Mouse (Mus musculus): Measurements from ENCODE around the gene S1pr5. TPM values are rescaled to one million over a fixed set of nuclear protein-coding genes. Genes with fewer than 3 reads are reported as not detected.
"Not testable (repeated sequence)": the region's sequence is repeated elsewhere in the genome, so short reads cannot be mapped to it uniquely, and the experiment has no call there.

Gene S1pr5
- total RNA-seq, 2 experiments from 2014 or later: 0.99 TPM; not detected in 1

DNA sequence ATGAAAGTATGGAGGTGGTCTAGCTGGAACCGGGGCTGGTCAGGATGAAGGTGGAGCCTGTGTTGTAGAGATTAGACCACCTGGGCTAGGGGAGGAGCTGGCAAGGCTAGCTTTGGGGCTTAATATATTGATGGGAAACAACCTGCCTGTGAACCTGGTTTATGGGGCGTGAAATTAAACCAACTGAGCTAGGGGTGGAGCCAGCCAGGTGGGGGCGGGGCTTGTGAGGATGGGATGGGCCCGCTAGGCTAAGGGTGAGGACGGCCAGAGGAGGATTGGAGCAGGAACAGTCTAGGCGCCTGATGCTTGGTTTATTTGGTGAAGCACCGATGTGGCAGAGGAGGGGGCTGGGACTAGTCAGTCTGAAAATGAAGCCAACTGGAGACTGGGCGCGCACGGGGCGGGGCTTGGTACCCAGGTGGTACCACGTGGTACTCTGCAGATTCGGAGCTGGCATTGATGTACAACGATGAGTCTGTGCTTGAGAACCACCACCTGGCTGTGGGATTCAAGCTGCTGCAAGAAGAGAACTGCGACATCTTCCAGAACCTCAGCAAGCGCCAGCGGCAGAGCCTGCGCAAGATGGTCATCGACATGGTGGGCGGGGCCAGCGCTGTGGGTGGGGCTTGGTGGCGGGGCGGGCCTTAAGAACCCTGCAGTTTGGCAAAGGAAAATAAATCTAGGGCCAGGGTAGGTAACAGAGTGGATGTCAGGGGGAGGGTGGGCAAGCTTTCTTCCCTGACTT, 43.5 kb downstream of the S1pr5 start:
- DNase-seq: no peak

DNA sequence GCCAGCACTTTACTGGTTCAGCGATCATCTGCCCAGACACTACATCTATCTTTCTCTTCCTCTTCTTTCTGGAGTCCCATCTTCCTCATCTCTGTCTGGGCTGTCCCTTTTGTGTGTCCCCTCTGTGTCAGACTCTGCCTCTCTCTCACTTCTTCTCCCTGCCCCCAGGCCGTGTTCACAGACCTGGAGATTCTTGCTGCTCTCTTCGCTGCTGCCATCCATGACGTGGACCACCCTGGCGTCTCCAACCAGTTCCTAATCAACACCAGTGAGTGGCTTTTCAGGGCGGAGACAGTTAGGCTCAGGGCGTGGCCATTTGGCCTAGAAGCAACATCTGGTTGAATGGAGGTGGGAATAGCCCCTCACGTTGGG, 44.1 kb downstream of the S1pr5 start:
- DNase-seq: no peak

DNA sequence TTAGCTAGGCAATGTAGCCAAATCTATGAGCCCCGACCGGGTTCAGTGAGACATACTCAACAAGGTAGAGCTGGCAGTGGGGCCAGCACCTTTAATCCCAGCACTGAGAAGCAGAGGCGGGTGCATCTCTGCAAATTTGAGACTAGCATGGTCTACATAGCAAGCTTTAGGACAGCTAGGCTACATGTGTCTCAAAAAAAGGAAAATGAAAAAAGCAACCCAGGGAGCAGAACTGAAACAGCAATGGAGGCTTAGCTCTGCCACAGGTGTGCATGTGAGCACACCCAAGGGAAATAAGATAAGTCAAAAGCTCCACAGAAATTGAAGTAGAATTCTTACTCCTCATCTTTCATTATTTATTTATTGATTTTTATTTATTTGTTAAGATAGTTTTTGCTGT, 49.3 kb downstream of the S1pr5 start:
- no peak for DNase-seq

DNA sequence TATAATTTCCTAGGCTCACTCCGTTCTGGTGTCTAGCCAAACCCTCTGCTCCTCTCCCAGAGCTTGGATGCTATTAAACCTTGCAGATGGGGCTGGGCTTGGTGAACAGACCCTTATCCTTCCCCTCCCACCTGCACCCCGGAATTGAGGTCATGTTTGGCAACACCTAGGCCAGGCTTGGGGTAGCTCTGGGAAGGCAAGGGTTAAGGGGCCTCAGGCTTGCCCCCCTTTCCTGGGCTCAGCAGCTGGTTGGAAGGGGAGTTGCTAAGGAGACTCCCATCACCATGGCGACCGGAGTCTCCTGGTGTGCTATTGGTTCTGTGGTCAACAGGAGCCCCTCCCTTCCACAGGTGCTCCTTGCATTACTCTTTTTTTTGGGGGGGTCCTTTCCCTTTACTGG, 50.3 kb downstream of the S1pr5 start:
- DNase-seq: no peak

DNA sequence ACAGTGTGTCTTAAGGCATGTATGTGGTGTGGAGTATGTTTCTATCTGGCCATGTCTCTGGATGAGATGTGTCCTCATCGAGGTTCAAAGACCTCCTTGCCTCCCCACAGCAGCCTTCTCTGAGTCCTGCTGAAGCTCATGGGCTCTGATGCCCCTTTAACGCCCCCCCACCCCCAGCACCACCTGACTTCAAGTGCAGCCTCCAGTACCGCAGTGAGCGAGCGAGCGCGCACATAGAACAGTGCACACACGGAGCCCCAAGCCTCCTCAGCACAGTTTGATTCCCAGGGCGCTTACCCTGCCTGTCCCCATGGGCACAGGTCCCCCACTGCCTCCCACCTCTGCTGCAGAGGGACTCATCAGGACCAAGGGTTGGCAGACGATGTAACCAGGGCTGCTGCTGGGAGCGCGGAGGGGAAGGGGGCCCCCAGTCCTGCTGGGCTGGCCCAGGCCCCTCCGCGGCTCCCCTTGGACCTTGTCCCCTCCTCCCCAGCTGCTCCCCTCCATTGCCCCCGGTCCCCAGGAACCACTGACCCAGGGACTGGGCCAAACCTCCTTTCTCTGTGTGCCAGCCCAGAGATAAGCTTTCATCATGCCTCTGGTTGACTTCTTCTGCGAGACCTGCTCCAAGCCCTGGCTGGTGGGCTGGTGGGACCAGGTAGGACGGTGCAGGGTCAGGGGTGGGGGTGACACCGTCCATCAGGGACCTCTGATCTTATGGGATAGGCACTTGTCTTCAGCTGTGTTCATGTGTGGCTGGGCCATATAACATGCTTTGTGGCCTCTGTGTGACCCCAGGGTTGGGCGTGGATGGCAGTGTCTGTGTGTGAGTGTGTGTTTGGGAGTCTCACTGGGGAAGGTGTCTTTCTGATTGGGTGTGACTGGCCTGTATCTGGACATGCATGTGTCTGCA, 51.5 kb downstream of the S1pr5 start:
- DNase-seq: no peak

DNA sequence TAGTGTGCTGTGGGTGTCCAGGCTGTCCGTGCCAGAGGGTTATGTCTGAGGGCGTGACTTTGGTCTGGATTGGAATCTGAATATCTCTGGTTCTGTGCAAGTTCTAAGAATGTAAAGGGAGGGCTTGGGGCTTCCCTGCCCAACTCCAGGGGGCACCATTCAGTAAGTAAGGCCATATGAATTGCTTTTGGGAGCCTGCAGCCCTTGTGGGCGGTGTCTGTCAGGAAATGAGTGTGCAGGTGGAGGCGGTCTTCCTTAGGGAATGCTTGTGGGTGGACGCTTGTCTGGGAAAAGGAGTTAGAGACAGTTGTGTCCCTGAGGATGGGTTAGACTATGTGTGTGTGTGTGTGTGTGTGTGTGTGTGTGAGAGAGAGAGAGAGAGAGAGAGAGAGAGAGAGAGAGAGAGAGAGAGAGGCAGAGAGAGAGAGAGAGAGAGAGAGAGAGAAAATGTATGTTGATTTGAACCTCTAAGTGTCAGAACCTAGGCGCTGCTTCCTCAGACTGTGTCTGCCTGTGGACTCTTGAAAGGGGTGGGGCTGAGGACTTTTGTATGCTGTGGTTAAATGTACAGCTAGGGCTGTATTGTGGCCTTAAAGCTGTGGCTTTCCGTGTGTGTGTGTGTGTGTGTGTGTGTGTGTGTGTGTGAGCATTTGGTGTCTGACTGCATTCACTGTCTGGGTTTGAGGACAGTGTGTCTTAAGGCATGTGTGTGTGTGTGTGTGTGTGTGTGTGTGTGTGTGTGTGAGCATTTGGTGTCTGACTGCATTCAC, 52.3 kb downstream of the S1pr5 start:
- DNase-seq: not testable (repeated sequence)

DNA sequence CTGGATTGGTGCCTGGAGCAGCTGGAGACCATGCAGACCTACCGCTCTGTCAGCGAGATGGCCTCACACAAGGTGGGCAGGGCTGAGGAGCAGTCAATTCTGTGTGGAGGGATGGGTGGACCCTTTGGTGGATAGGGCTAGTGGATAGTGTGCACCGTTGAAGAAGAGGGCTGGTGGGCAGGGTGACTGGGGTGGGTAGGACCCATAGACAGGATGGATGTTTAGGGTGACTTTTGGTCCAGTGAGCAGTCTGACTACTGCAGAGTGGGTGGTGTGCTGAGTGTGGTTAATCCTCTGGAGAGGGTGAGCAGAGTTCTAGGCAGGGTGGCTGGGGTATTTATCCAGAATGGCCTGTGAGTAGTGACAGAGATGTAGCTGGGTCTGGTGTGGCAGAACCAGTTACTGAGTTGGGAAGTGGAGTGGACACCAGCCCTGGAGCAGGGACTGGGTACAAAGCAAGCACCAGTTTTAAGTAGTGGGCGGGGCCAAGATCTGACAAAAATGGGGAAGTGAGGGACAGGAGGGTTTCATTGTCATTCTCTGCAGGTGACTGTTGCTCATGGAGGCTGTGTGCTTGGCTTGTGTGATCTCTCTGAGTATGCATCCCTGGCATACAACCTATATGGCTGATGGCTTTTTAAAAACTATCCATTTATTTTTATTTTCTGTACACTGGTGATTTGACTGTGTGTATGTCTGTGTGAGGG, 53.3 kb downstream of the S1pr5 start:
- DNase-seq: no peak

DNA sequence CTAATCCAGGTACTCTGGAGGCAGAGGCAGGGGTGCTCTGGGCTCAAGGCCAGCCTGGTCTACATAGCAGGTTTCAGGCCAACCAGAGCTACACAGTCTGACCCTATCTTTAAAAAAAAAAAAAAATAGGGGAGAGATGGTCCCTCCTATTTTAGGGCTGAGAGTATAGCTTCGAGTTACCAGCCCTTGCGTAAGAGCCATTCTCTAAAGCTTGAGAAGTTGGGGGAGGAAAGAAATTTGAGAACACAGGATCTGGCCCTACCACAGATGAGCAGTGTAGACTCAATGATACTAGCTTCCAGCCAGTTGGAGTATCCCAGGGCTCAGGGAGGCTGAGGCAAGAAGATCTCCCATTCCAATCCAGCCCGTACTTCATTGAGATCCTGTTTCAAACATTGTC, 54.5 kb downstream of the S1pr5 start:
- no peak for DNase-seq

Other genes starting within 250 kb of the S1pr5 start
- gene Mrpl4, start 245.7 kb downstream of the S1pr5 start, total RNA-seq (2021): 100 to 1,000 TPM; 122 to 130 TPM
- gene Icam1, start 232.5 kb downstream of the S1pr5 start, total RNA-seq (2021): 10 to 100 TPM; 10.7 to 14.8 TPM
- 1 to 10 TPM; 1.9 to 2.8 TPM for gene Icam4, start 219.1 kb downstream of the S1pr5 start, total RNA-seq (2021)
- under 1 TPM; 0.10 to 0.20 TPM for gene Icam5, start 216.4 kb downstream of the S1pr5 start, total RNA-seq (2021)
- not detected for gene Zglp1, start 181.3 kb downstream of the S1pr5 start, total RNA-seq (2021)
- gene Gm49373, start 175.3 kb downstream of the S1pr5 start, total RNA-seq (2021): under 1 TPM; 0.30 to 0.46 TPM
- gene Fdx1l, start 174.8 kb downstream of the S1pr5 start, total RNA-seq (2021): 10 to 100 TPM; 33.8 to 42.2 TPM
- gene Gm38431, start 156.4 kb downstream of the S1pr5 start, total RNA-seq (2021): under 1 TPM; 0.60 to 0.82 TPM
- gene Raver1, start 156.4 kb downstream of the S1pr5 start, total RNA-seq (2021): 10 to 100 TPM; 50.0 to 57.1 TPM
- gene Tyk2, start 117.2 kb downstream of the S1pr5 start, total RNA-seq (2021): 10 to 100 TPM; 14.6 to 15.2 TPM
- gene Cdc37, start 98.5 kb downstream of the S1pr5 start, total RNA-seq (2021): 100 to 1,000 TPM; 180 to 201 TPM
- gene Pde4a, start 82.7 kb downstream of the S1pr5 start, total RNA-seq (2021): 10 to 100 TPM in 1 of 2 experiments, 1 to 10 TPM in 1; 8.6 to 10.6 TPM
- gene Keap1, start 9.1 kb downstream of the S1pr5 start, total RNA-seq (2021): 10 to 100 TPM; 45.8 to 46.0 TPM
- 10 to 100 TPM; 39.1 to 39.5 TPM for gene Atg4d, start 16.9 kb upstream of the S1pr5 start, total RNA-seq (2021)
- 10 to 100 TPM; 24.8 to 32.2 TPM for gene Kri1, start 39.5 kb upstream of the S1pr5 start, total RNA-seq (2021)
- gene Cdkn2d, start 43.0 kb upstream of the S1pr5 start, total RNA-seq (2021): 10 to 100 TPM; 14.2 to 16.0 TPM
- gene Ap1m2, start 63.9 kb upstream of the S1pr5 start, total RNA-seq (2021): not detected
- gene Slc44a2, start 72.3 kb upstream of the S1pr5 start, total RNA-seq (2021): 10 to 100 TPM; 35.2 to 54.2 TPM
- 10 to 100 TPM; 52.6 to 66.1 TPM for gene Ilf3, start 119.4 kb upstream of the S1pr5 start, total RNA-seq (2021)
- 10 to 100 TPM; 13.6 to 17.7 TPM for gene Qtrt1, start 163.4 kb upstream of the S1pr5 start, total RNA-seq (2021)
- gene Dnm2, start 176.5 kb upstream of the S1pr5 start, total RNA-seq (2021): 100 to 1,000 TPM in 1 of 2 experiments, 10 to 100 TPM in 1; 99.8 to 102 TPM

All from adrenal gland, postnatal 36 days (tissue).